Mouse (Mus musculus) heart, postnatal 0 days (tissue): ENCODE results near the gene Sec63. TPM values are rescaled to one million over a fixed set of nuclear protein-coding genes. Genes with fewer than 3 reads are reported as not detected.
A peak's percentile ranks its signal among the peaks of the same experiment; 100 is the strongest.

Source experiments
- ATAC-seq: fragments of 200-750 bp; cut with Nextera tagmentation; 2 replicates; pipeline ENCODE4 v1.8.0; 2017; ENCODE audit warnings: low read depth, moderate number of reproducible peaks, moderate library complexity; ENCODE audit not compliant: insufficient read depth
- DNase-seq: peaks from one replicate; pipeline ENCODE4 v3.0.0-alpha.2; 2016; ENCODE audit warnings: low spot score
- H3K27ac ChIP-seq: fragments of 300-500 bp; sonication (generic); 2 replicates; pipeline ENCODE4 v1.5.1; 2014; ENCODE audit warnings: low read depth, mild to moderate bottlenecking
- H3K27me3 ChIP-seq: fragments of 300-500 bp; sonication (generic); 2 replicates; pipeline ENCODE4 v1.6.1; 2014; ENCODE audit warnings: low read length, mixed read lengths; ENCODE audit not compliant: control insufficient read depth, insufficient read depth
- H3K36me3 ChIP-seq: fragments of 300-500 bp; sonication (generic); replicated peaks from 2 replicates; pipeline ENCODE4 v1.6.1; 2014; ENCODE audit warnings: low read length, mixed read lengths; ENCODE audit not compliant: control insufficient read depth, insufficient read depth
- H3K4me1 ChIP-seq: fragments of 300-500 bp; sonication (generic); 2 replicates; pipeline ENCODE4 v1.6.1; 2014; ENCODE audit warnings: antibody characterized with exemption; ENCODE audit not compliant: control insufficient read depth, insufficient read depth
- H3K4me2 ChIP-seq: fragments of 300-500 bp; sonication (generic); 2 replicates; pipeline ENCODE4 v1.6.1; 2014; ENCODE audit warnings: low read depth, mild to moderate bottlenecking, low read length, moderate library complexity
- H3K4me3 ChIP-seq: fragments of 300-500 bp; sonication (generic); 2 replicates; pipeline ENCODE4 v1.5.1; 2014; ENCODE audit warnings: low read depth, low read length
- H3K9ac ChIP-seq: fragments of 300-500 bp; sonication (generic); replicated peaks from 2 replicates; pipeline ENCODE4 v1.6.1; 2014; ENCODE audit warnings: low read depth, low read length, mixed read lengths
- H3K9me3 ChIP-seq: fragments of 300-500 bp; sonication (generic); replicated peaks from 2 replicates; pipeline ENCODE4 v1.6.1; 2016; ENCODE audit warnings: low read length; ENCODE audit not compliant: control insufficient read depth
- CTCF ChIP-seq: IDR thresholded peaks from 2 replicates; pipeline ENCODE4 v1.5.1; 2016; ENCODE audit warnings: antibody characterized with exemption, control low read depth, low read depth
- EP300 ChIP-seq: IDR thresholded peaks from 2 replicates; pipeline ENCODE4 v1.6.1; 2016; ENCODE audit warnings: antibody characterized with exemption, low read depth
- WGBS: fragments of 180-500 bp; shearing (Covaris S2); extraction: QIAGEN DNeasy Blood & Tissue Kit; methylation state at CpG from one replicate; pipeline ENCODE4 v1.1.7; 2014; 5-methylcytosine and 5-hydroxymethylcytosine counted together
- polyA plus RNA-seq: library from polyadenylated mRNA; unstranded; fragments of >200 nt; fragmentation: Nextera tagmentation; extraction: Ambion mirVana; gene quantifications from 2 replicates; pipeline ENCODE4 v1.2.1, GENCODE M21; 2015
- total RNA-seq: library from RNA; depleted of rRNA; stranded (reverse); fragments of >200 nt; gene quantifications from 2 replicates; pipeline ENCODE4 v1.2.3, GENCODE M21; 2014; ENCODE audit warnings: low replicate concordance; rRNA removed

The Sec63 gene
- 14.3 and 15.5 TPM in 2 replicates for total RNA-seq
- polyA plus RNA-seq = 10.9 and 11.0 TPM in 2 replicates

DNA sequence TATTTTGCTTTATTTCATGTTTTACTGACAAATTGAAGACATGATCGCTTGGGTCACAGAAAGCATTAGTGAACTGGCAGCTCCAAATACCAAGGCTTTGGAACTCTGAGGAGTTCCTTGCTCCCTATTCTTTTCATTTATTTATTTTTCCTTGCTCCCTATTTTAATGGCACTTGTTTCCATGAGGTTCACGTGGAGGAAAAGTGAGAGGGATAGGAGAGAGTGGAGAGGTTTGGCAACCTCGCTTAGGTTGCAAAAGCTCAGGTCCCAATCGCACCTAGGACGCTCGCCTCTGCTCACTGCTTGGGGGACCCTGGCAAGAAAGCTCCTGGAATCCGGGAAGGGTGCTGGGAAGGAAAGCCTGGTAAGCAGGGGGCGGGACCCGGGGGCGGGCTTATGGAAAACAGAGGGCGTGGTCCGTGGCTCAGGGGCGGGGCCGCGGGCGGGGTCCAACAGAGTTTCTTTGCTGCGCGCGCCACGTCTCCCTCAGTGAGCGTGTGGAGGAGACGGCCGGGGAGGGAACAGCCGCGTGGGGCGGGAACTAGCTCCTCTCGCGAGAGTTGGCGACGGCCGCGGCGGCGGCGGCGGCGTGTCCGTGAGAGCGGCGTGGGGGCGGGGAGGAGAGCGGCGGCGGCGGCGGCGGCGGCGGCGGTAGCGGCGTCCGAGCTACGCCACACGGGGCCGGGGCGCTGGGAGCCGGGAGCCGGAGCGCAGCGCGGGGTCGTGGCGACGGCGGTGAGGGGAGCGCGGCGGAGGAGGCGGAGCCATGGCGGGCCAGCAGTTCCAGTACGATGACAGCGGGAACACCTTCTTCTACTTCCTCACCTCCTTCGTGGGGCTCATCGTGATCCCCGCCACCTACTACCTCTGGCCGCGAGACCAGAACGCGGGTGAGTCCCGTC, at the start of gene Sec63:
Gene Sec63 (plus strand): TSS at position 498 of the 902 bp plus-strand sequence.
- peaks cover 25% of the 10 kb centered on the region for H3K4me1 ChIP-seq
- peak within 1 kb of the TSS; percentile 89 for H3K4me3 ChIP-seq
- peak within 1 kb of the TSS; percentile 95 for H3K9ac ChIP-seq
- peak within 1 kb of the TSS; percentile 93 for H3K27ac ChIP-seq
- peak within 1 kb of the TSS; percentile 94 for H3K4me2 ChIP-seq
- WGBS = under 1% methylated on average over 54 of the region's 81 CpGs
- peak; percentile 96 for DNase-seq
- H3K27me3 ChIP-seq = no peaks in the 10 kb centered on the region
- H3K36me3 ChIP-seq = no peaks in the 10 kb centered on the region
- H3K9me3 ChIP-seq = no peaks in the 10 kb centered on the region
- 0 out of 2 replicates have a peak, but pooled peaks have one; percentile 15 for TF ChIP-seq EP300
- no peak for TF ChIP-seq CTCF
- ATAC-seq = peak; percentile 99

GRCm38 (mm10) chr10:42714676-42715075, 46.6 kb upstream of the Sec63 start:
- DNase-seq (no peak), ATAC-seq (no peak)
- Histone ChIP-seq H3K4me1 (no peaks in the 10 kb centered on the region), H3K4me3 (no peak overlapping the region), H3K9ac (no peak overlapping the region), H3K36me3 (no peaks in the 10 kb centered on the region), H3K9me3 (0 out of 2 replicates have a peak, but pooled peaks cover 3% of the 10 kb centered on the region), H3K4me2 (no peak overlapping the region), H3K27me3 (no peaks in the 10 kb centered on the region), H3K27ac (no peak overlapping the region)
- TF ChIP-seq CTCF (no peak), EP300 (no peak)
- 17% methylated on average over 9 of the region's 9 CpGs for WGBS

- Histone ChIP-seq H3K4me1 (no peaks in the 10 kb centered on the region), H3K27ac (no peak overlapping the region), H3K9ac (no peak overlapping the region), H3K36me3 (no peaks in the 10 kb centered on the region), H3K4me2 (peak overlapping the region; percentile 30), H3K9me3 (no peaks in the 10 kb centered on the region), H3K27me3 (no peaks in the 10 kb centered on the region), H3K4me3 (no peak overlapping the region)
- DNase-seq = no peak
- TF ChIP-seq CTCF (no peak), EP300 (no peak)
- 30% methylated on average over 19 of the region's 19 CpGs for WGBS
- no peak for ATAC-seq
Measured at GRCm38 (mm10) chr10:42715366-42716035, 45.8 kb upstream of the Sec63 start.

GRCm38 (mm10) chr10:42722116-42722515, 39.2 kb upstream of the Sec63 start:
- H3K9me3 ChIP-seq = no peaks in the 10 kb centered on the region
- no peaks in the 10 kb centered on the region for H3K27me3 ChIP-seq
- no peak overlapping the region for H3K27ac ChIP-seq
- DNase-seq = no peak
- H3K4me1 ChIP-seq = no peaks in the 10 kb centered on the region
- no peak for ATAC-seq
- TF ChIP-seq CTCF = no peak
- TF ChIP-seq EP300 = no peak
- H3K4me2 ChIP-seq = no peak overlapping the region
- no peak overlapping the region for H3K9ac ChIP-seq
- H3K4me3 ChIP-seq = no peak overlapping the region
- no peaks in the 10 kb centered on the region for H3K36me3 ChIP-seq
- WGBS = 77% methylated on average over 5 of the region's 5 CpGs

DNA sequence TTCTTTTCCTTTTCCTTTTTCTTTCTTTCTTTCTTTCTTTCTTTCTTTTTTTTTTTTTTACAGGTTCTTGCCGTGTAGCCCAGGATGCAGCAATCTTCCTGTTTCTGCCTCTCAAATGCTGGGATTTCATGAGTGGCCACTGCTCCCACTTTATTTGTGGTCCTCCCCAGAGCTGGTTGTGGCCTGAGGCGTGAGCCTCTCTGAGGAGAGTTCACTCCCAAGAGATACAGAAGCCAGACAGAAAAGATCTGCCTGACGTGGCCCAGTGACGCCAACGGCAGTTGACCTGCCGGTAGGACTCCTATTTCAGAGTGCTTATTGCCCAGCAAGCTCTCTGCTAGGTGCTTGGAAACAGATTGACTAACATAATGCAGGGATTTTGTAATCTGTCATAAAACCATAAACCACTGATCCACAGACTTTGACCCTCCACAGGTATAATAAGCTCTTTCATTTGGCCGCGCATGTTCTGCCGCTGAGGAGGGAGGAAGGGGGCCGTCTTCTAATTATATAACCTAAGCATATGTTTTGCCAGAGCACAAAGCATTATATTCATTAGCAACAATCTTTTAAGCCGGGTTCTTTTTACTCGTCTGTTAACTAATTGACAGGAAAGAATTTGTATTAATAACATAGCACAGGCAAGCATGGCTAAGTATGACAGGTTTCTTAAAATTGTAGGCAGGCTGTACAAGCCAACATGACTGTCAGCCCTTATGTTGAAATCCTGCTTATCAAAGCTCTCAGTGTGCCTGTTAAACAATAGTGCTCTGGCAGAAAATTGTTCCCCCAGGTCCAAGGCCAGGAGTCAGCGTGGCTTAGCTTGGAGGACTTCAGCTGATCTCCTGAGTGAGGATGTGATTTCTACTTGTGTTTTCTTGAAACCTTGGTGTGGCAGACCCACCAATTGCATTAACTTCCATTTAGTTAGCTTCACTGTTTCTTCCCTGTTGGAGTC, 37.7 kb upstream of the Sec63 start:
- Histone ChIP-seq H3K4me2 (no peak overlapping the region), H3K4me3 (no peak overlapping the region), H3K9me3 (no peaks in the 10 kb centered on the region), H3K36me3 (no peaks in the 10 kb centered on the region), H3K4me1 (no peaks in the 10 kb centered on the region), H3K27me3 (no peaks in the 10 kb centered on the region), H3K27ac (no peak overlapping the region), H3K9ac (no peak overlapping the region)
- no peak for DNase-seq
- WGBS = 77% methylated on average over 13 of the region's 13 CpGs
- TF ChIP-seq EP300 (no peak), CTCF (no peak)
- no peak for ATAC-seq
